8 mouse cellular contexts compared by ENCODE assay signal in genomic region chr9:72643651-72644417, GRCm38 (mm10). TPM values are rescaled to one million over a fixed set of nuclear protein-coding genes. Genes with fewer than 3 reads are reported as not detected.
A peak's percentile ranks its signal among the peaks of the same experiment; 100 is the strongest.
DNase-seq lines count a peak whose midpoint lies in the region; ATAC-seq lines count a peak whose summit lies in the region.

No protein-coding gene starts in this region.

- H3K4me1 ChIP-seq in kidney, embryonic 15.5 days: peaks cover 32% of the 10 kb centered on the region
- peaks cover 36% of the 10 kb centered on the region for H3K4me1 ChIP-seq in forebrain, embryonic 15.5 days
- H3K4me1 ChIP-seq in midbrain, embryonic 16.5 days (ENCODE audit: control insufficient read depth, insufficient read depth, low read length): peaks cover 20% of the 10 kb centered on the region

- no peak overlapping the region for H3K4me3 ChIP-seq in kidney, embryonic 15.5 days (replicated peaks)
- no peak overlapping the region for H3K4me3 ChIP-seq in forebrain, embryonic 15.5 days
- no peak overlapping the region for H3K4me3 ChIP-seq in midbrain, embryonic 16.5 days (ENCODE audit: low read depth, low read length)

- no peak overlapping the region for H3K4me2 ChIP-seq in kidney, embryonic 15.5 days
- H3K4me2 ChIP-seq in forebrain, embryonic 15.5 days (replicated peaks): no peak overlapping the region
- no peak overlapping the region for H3K4me2 ChIP-seq in midbrain, embryonic 16.5 days (ENCODE audit: low read length)

- no peaks in the 10 kb centered on the region for H3K9me3 ChIP-seq in kidney, embryonic 15.5 days (replicated peaks)
- no peaks in the 10 kb centered on the region for H3K9me3 ChIP-seq in forebrain, embryonic 15.5 days
- H3K9me3 ChIP-seq in midbrain, embryonic 16.5 days (replicated peaks; ENCODE audit: control insufficient read depth, low read length, poor library complexity, severe bottlenecking): no peaks in the 10 kb centered on the region

- ATAC-seq in kidney, embryonic 15.5 days (replicated peaks; ENCODE audit: low FRiP score): no peak
- ATAC-seq in forebrain, embryonic 15.5 days (replicated peaks): no peak
- no peak for ATAC-seq in midbrain, embryonic 16.5 days

- no peaks in the 10 kb centered on the region for H3K27me3 ChIP-seq in kidney, embryonic 15.5 days
- no peaks in the 10 kb centered on the region for H3K27me3 ChIP-seq in forebrain, embryonic 15.5 days
- H3K27me3 ChIP-seq in midbrain, embryonic 16.5 days (ENCODE audit: control insufficient read depth, insufficient read depth, low read depth, low read length): no peaks in the 10 kb centered on the region

- peak; percentile 6 for DNase-seq in adrenal gland, postnatal 10 days
- DNase-seq in adrenal gland, postnatal 25 days: no peak
- no peak for DNase-seq in kidney, postnatal 4 days
- no peak for DNase-seq in MN1 (ENCODE audit: low spot score)
- DNase-seq in spleen, postnatal 14 days (ENCODE audit: low spot score in 2 of 2): no peak

- WGBS in kidney, embryonic 15.5 days: 78% methylated on average over 6 of the region's 6 CpGs
- 90% methylated on average over 6 of the region's 6 CpGs for WGBS in forebrain, embryonic 15.5 days
- 81% methylated on average over 6 of the region's 6 CpGs for WGBS in midbrain, embryonic 16.5 days

- H3K36me3 ChIP-seq in kidney, embryonic 15.5 days: no peaks in the 10 kb centered on the region
- H3K36me3 ChIP-seq in forebrain, embryonic 15.5 days: no peaks in the 10 kb centered on the region
- no peaks in the 10 kb centered on the region for H3K36me3 ChIP-seq in midbrain, embryonic 16.5 days (ENCODE audit: control insufficient read depth, insufficient read depth, low read length)

- H3K27ac ChIP-seq in kidney, embryonic 15.5 days: 0 out of 2 replicates have a peak overlapping the region, but pooled peaks have one; percentile 10
- H3K27ac ChIP-seq in forebrain, embryonic 15.5 days (replicated peaks): peak overlapping the region; percentile 34
- H3K27ac ChIP-seq in midbrain, embryonic 16.5 days (ENCODE audit: low read length): peak overlapping the region; percentile 36; the same call in 1 of the 2 replicates

- H3K9ac ChIP-seq in kidney, embryonic 15.5 days: no peak overlapping the region
- H3K9ac ChIP-seq in forebrain, embryonic 15.5 days (replicated peaks): no peak overlapping the region
- H3K9ac ChIP-seq in midbrain, embryonic 16.5 days (ENCODE audit: low read depth, low read length): no peak overlapping the region

RNA-seq across cellular contexts. Expression of gene Nedd4, which starts 18.3 kb away (rescaled TPM):
- total RNA-seq in adrenal gland, postnatal 10 days (2021): 100 to 1,000 TPM; 469 to 580 TPM
- total RNA-seq in adrenal gland, postnatal 25 days (2021): 418 and 467 TPM in 2 replicates
- 647 and 670 TPM in 2 replicates for polyA plus RNA-seq in kidney, embryonic 15.5 days (2015; fragmentation: Nextera tagmentation; extraction: Ambion mirVana)
- 433 and 447 TPM in 2 replicates for polyA plus RNA-seq in forebrain, embryonic 15.5 days (2015; fragmentation: Nextera tagmentation; extraction: Ambion mirVana)
- 393 and 436 TPM in 2 replicates for polyA plus RNA-seq in midbrain, embryonic 16.5 days (2015; fragmentation: Nextera tagmentation; extraction: Ambion mirVana)
